Mouse (Mus musculus) kidney, embryonic 16.5 days (tissue): ENCODE data around the gene Gsk3a. TPM values are rescaled to one million over a fixed set of nuclear protein-coding genes. Genes with fewer than 3 reads are reported as not detected.

Experiments used
- ATAC-seq: fragments of 200-750 bp; cut with Nextera tagmentation; 2 replicates; pipeline ENCODE4 v1.8.0; 2017; ENCODE audit warnings: moderate TSS enrichment; ENCODE audit not compliant: low FRiP score, low TSS enrichment
- H3K27ac ChIP-seq: fragments of 300-500 bp; sonication (generic); 2 replicates; pipeline ENCODE4 v1.5.1; 2014; ENCODE audit warnings: low read length
- H3K27me3 ChIP-seq: fragments of 300-500 bp; sonication (generic); 2 replicates; pipeline ENCODE4 v1.6.1; 2014; ENCODE audit warnings: low read length, control low read depth, mixed read lengths; ENCODE audit not compliant: insufficient read depth
- H3K36me3 ChIP-seq: fragments of 300-500 bp; sonication (generic); 2 replicates; pipeline ENCODE4 v1.6.1; 2014; ENCODE audit warnings: low read length, control low read depth, mixed read lengths; ENCODE audit not compliant: insufficient read depth
- H3K4me1 ChIP-seq: fragments of 300-500 bp; sonication (generic); 2 replicates; pipeline ENCODE4 v1.6.1; 2014; ENCODE audit warnings: low read length, control low read depth, mixed read lengths; ENCODE audit not compliant: insufficient read depth
- H3K4me2 ChIP-seq: fragments of 300-500 bp; sonication (generic); replicated peaks from 2 replicates; pipeline ENCODE4 v1.6.1; 2014; ENCODE audit warnings: low read depth, low read length
- H3K4me3 ChIP-seq: fragments of 300-500 bp; sonication (generic); 2 replicates; pipeline ENCODE4 v1.5.1; 2014; ENCODE audit warnings: mild to moderate bottlenecking, low read length
- H3K9ac ChIP-seq: fragments of 300-500 bp; sonication (generic); replicated peaks from 2 replicates; pipeline ENCODE4 v1.6.1; 2014; ENCODE audit warnings: low read length
- H3K9me3 ChIP-seq: fragments of 300-500 bp; sonication (generic); 2 replicates; pipeline ENCODE4 v1.6.1; 2016; ENCODE audit warnings: low read length, control low read depth
- WGBS: fragments of 180-500 bp; shearing (Covaris S2); extraction: QIAGEN DNeasy Blood & Tissue Kit; methylation state at CpG from one replicate; pipeline ENCODE4 v1.1.7; 2014; 5-methylcytosine and 5-hydroxymethylcytosine counted together
- polyA plus RNA-seq: library from polyadenylated mRNA; unstranded; fragments of >200 nt; fragmentation: Nextera tagmentation; extraction: Ambion mirVana; gene quantifications from 2 replicates; pipeline ENCODE4 v1.2.1, GENCODE M21; 2015

The Gsk3a gene
- polyA plus RNA-seq, 1 experiment from 2014 or later = 9.0 TPM

DNA sequence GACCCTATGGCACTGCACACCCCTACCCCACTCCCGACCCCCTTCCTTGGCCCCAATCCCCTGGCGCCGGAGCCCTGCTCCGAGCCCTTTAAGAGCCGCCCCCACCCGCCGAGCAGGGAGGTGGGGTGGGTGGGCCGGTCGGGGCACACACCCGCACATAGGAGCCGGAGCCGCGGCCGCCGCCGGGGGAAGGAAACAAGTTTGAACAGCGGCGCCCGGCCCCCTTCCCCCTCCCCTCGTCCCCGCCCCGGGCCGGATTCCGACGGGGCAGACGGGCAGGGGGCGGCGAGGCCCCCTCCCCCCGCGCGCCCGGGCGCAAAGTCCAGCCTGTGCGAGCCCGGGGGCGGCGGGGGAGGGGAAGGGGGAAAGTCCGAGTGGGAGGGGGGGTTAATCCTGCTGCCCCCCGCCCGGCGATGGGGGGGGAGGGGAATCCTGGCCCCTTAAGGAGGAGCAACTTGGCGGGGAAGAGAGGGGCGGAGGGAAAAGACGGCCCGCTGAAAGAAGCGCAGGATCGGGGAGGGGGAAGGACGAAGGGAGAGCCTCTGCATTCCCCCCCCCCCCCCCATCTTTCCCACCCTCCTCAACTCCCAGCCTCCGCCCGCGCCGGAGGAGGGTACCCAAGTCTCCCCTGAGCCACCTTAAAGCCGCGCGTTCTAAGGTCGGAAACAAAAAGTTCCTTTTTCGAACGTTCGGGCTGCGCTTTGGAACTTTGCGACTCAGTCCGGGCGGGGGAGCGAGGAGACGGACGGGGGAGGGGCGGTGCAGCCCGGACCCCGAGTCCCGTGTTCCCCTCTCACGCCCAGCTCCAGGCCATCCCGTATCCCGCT is 11.9 kb upstream of the Gsk3a start:
- peak overlapping the region; percentile 95 for H3K4me2 ChIP-seq
- peak overlapping the region; percentile 99 for H3K27ac ChIP-seq
- peaks cover 51% of the 10 kb centered on the region for H3K4me1 ChIP-seq
- peak overlapping the region; percentile 93 for H3K9ac ChIP-seq
- peaks cover 13% of the 10 kb centered on the region for H3K36me3 ChIP-seq
- peak overlapping the region; percentile 95 for H3K4me3 ChIP-seq
- no peaks in the 10 kb centered on the region for H3K9me3 ChIP-seq
- ATAC-seq = peak; percentile 71
- no peaks in the 10 kb centered on the region for H3K27me3 ChIP-seq
- under 1% methylated on average over 47 of the region's 73 CpGs for WGBS

DNA sequence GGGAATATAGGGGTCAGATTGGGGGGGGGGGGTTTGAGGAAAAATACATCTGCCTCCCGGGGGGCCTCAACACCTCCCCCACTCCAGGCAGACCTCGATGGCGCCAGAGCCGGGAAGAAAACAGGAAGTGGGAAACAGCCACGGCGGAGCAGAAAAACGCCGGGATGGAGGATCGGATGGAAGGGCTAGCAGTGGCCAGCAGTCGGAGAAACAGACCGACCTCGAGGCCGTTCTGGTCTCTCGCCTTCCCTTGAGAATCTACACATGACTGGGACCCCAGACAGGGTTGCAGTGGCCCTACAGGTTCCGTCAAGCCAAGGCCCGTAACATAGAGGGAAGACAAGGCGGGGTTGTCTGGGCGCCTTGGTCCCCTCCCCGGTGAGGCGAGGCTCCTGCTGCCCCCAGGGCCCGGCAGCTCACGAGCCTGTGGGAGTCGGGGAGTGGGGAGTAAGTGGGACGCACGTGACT is 11.2 kb upstream of the Gsk3a start:
- H3K4me2 ChIP-seq = peak overlapping the region; percentile 95
- peak; percentile 29 for ATAC-seq
- H3K4me3 ChIP-seq = peak overlapping the region; percentile 95
- H3K27me3 ChIP-seq = no peaks in the 10 kb centered on the region
- H3K4me1 ChIP-seq = peaks cover 55% of the 10 kb centered on the region
- no peaks in the 10 kb centered on the region for H3K9me3 ChIP-seq
- under 1% methylated on average over 23 of the region's 25 CpGs for WGBS
- peaks cover 19% of the 10 kb centered on the region for H3K36me3 ChIP-seq
- H3K9ac ChIP-seq = peak overlapping the region; percentile 93
- H3K27ac ChIP-seq = peak overlapping the region; percentile 99

DNA sequence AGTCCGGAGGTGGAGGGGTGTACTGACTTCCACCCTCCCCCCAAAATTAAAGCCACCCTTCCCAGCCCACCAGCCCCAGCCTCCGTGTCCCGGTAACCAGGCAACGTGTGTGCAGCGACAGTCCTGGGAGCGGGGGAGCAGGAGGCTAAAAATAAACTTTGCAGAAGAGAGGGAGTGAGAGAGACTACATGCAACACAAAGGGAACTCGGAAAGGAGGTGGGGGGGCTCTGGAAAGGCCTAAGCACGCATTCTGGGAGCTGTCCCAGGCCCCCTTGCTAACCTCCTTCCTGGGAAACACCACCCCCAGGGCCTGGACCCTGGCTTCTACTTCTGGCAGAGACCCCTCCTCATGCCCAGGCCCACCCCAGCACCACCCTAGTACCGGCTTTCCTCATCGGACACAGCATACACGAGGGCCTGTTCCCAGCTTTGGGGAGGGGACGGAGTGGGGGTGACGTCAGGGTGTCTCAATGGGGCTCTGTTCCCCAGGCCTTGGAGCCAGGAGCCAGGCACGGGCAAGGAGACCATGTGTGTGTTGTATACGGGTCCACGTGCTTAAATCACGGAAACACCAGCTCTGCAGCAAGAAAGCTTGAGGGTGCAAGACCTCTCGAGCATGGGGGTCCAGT is 10.5 kb upstream of the Gsk3a start:
- under 1% methylated on average over 18 of the region's 18 CpGs for WGBS
- peak overlapping the region; percentile 99 for H3K27ac ChIP-seq
- peaks cover 24% of the 10 kb centered on the region for H3K36me3 ChIP-seq
- no peaks in the 10 kb centered on the region for H3K9me3 ChIP-seq
- H3K4me1 ChIP-seq = peaks cover 55% of the 10 kb centered on the region
- H3K4me3 ChIP-seq = peak overlapping the region; percentile 95
- peak overlapping the region; percentile 93 for H3K9ac ChIP-seq
- H3K4me2 ChIP-seq = peak overlapping the region; percentile 95
- ATAC-seq = peak; percentile 4; the same call in 1 of the 2 replicates
- no peaks in the 10 kb centered on the region for H3K27me3 ChIP-seq

DNA sequence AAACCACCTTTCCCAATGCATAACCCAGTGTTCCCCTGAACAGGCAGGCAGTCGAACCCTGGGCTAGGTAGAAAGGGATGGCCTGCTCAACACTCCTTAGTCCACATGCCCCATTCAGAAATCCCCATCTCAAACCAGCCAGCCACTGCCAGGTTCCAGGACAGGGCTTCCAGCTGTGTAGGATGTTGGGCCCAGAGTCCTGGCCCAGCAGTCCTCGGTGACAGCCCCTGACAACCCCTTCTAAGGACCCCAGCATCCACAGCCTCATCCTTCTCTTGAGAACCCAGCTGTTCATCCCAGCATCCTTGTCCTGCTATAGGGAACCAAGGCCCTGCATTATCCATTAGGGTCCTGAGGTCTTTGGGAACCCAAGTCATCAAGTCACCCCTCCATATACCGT is 9.8 kb upstream of the Gsk3a start:
- Histone ChIP-seq H3K27me3 (no peaks in the 10 kb centered on the region), H3K4me3 (peak overlapping the region; percentile 95), H3K36me3 (peaks cover 30% of the 10 kb centered on the region), H3K9me3 (no peaks in the 10 kb centered on the region), H3K4me2 (peak overlapping the region; percentile 95), H3K4me1 (peaks cover 55% of the 10 kb centered on the region), H3K27ac (peak overlapping the region; percentile 99), H3K9ac (peak overlapping the region; percentile 93)
- WGBS = 11% methylated on average over 3 of the region's 3 CpGs
- ATAC-seq = no peak

DNA sequence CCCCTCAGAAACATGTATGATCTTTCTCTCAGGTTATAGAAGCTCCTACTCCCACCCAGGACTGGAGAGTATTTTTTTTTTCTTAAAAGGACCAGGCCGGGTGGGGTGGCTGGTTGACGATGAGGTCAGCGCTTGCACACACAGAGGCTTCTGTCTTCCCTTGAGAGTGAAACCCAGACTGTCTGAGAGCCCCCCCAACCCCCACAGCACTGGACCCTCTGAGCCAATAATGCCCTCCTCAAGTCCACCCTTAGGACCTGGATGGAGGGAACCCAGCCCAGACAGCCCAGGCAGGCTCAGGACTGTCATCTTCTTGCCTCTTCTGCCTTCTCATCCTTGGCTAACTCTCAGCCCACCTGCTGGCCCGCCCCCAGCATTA is 9.1 kb upstream of the Gsk3a start:
- 14% methylated on average over 4 of the region's 4 CpGs for WGBS
- peak overlapping the region; percentile 93 for H3K9ac ChIP-seq
- peak overlapping the region; percentile 99 for H3K27ac ChIP-seq
- no peaks in the 10 kb centered on the region for H3K27me3 ChIP-seq
- H3K4me3 ChIP-seq = peak overlapping the region; percentile 95
- peaks cover 36% of the 10 kb centered on the region for H3K36me3 ChIP-seq
- no peaks in the 10 kb centered on the region for H3K9me3 ChIP-seq
- ATAC-seq = no peak
- peak overlapping the region; percentile 95 for H3K4me2 ChIP-seq
- peaks cover 50% of the 10 kb centered on the region for H3K4me1 ChIP-seq

DNA sequence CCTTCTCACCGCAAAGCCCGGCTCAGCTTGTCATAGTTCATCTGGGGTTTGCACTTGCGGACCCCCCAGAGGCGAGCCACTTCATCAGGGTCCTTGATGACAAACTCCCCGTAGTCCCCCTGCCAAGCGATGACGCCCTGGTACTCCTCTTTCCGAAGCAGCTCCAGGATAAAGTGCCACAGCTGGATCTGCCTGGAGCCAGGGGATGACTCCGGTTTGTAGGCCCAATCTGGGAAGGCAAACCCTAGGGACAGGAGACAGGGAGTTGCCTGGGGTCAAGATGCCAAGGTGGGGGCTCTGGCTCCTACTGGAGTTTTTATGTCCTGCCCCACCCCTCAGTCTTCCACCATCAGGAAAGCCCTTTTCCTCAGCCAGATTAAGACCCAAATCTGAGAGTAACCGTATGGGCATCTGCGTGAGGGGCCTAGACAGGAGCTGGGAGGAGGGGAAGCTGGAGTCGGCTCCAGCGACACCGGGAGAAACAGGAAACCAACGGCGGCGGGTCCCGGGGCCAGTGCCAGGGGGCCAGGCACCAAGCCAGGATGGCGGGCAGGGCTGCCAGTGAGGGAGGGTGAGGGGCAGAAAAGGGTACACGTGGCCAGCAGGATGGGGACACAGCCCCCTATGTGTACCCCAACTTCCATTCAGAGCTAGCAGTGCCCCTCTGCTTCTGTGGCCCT is 8.6 kb upstream of the Gsk3a start:
- peak overlapping the region; percentile 95 for H3K4me2 ChIP-seq
- peak overlapping the region; percentile 99 for H3K27ac ChIP-seq
- no peaks in the 10 kb centered on the region for H3K27me3 ChIP-seq
- peaks cover 36% of the 10 kb centered on the region for H3K36me3 ChIP-seq
- H3K9ac ChIP-seq = peak overlapping the region; percentile 93
- H3K4me1 ChIP-seq = peaks cover 45% of the 10 kb centered on the region
- WGBS = 33% methylated on average over 20 of the region's 20 CpGs
- H3K4me3 ChIP-seq = peak overlapping the region; percentile 95
- no peak for ATAC-seq
- H3K9me3 ChIP-seq = no peaks in the 10 kb centered on the region

DNA sequence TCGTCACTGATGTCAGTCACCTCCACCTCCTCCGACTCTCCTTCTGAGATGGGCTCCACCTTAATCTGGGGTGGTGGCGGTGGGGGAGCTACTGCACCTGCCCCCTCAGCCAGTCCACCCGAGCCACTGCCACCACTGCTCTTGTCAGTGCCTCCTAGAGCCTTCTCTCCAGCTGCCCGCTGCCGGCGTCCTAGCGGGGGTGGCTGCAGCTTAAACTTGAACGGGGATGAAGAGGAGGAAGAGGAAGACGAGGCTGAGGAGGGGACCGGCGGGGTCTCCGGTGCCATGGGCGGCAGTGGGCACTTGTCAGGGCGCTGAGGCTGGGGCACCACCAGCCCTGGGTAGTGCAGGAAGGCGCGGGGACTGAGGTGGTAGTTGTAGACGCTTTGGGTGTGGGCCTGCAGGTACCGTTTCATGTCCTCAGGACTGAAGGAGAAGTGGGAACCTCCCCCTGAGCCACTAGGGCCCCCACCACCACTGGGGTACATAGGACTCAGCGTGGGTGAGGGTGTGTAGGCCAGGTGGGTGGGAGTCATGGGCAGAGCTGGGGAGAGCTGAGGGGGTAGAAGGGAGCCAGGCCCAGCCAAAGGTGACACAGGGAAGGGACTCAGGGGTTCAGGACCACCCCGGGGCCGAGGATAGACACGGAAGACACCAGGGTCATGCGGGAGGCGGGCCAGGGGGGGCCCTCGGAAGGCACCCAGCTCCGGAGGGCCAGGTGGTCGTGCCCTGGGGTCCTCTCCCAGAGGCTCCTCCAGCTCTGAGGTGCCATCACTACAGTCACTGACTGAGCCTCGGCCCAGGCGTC is 7.1 kb upstream of the Gsk3a start:
- Histone ChIP-seq H3K4me1 (peaks cover 42% of the 10 kb centered on the region), H3K4me3 (no peak overlapping the region), H3K9me3 (no peaks in the 10 kb centered on the region), H3K27ac (no peak overlapping the region), H3K27me3 (no peaks in the 10 kb centered on the region), H3K9ac (no peak overlapping the region), H3K4me2 (no peak overlapping the region), H3K36me3 (peaks cover 36% of the 10 kb centered on the region)
- 87% methylated on average over 27 of the region's 30 CpGs for WGBS
- no peak for ATAC-seq

DNA sequence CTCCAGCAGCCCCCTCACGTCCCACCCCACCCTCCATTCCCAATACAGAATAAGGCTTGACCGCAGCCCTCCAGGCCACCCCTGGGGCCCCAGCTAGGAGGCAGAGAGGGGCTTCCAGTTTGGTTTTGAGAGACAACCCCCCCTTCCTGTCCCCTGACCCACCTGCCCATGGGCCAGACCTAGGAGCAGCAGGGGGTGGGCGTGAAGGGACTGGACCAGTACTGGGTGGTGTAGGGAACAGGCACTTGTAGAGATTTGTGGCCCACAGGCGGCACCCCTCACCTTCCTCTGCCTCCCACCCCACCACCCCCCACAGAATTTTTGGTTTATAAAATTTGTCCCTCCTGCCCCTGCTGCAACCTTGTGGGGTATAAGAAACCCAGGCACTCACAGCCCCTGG is 5.7 kb upstream of the Gsk3a start:
- no peaks in the 10 kb centered on the region for H3K9me3 ChIP-seq
- peaks cover 45% of the 10 kb centered on the region for H3K4me1 ChIP-seq

DNA sequence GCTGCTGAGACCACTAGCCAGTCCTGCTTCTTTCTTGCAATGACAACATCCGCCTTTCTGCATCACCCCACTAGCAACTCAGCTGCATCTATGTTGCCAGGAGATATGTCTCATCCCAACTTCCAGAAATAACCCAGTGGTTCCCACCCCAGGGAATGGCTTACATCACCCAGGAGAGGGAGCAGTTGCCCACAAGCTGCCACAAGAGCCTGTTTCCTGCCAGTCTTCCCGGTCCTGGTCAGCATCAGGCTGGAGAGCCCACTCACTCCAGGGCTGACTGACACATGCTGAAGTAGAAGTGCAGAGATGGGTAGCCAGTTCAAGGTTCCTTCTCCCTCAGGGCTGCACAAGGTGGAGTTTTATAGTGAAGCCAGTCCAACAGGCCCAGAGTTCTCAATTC is 3.4 kb upstream of the Gsk3a start:
- 22% methylated on average over 2 of the region's 2 CpGs for WGBS

More for the DNA sequence above, 5.7 kb upstream of the Gsk3a start:
- WGBS = 88% methylated on average over 4 of the region's 4 CpGs
- no peaks in the 10 kb centered on the region for H3K27me3 ChIP-seq
- H3K36me3 ChIP-seq = peaks cover 36% of the 10 kb centered on the region
- no peak overlapping the region for H3K4me2 ChIP-seq
- no peak overlapping the region for H3K9ac ChIP-seq
- no peak overlapping the region for H3K4me3 ChIP-seq
- ATAC-seq = no peak
- H3K27ac ChIP-seq = 0 out of 2 replicates have a peak overlapping the region, but pooled peaks have one; percentile 30

More for the DNA sequence above, 3.4 kb upstream of the Gsk3a start:
- Histone ChIP-seq H3K9ac (no peak overlapping the region), H3K9me3 (no peaks in the 10 kb centered on the region), H3K27ac (no peak overlapping the region), H3K4me2 (no peak overlapping the region), H3K4me3 (no peak overlapping the region), H3K27me3 (no peaks in the 10 kb centered on the region), H3K36me3 (peaks cover 36% of the 10 kb centered on the region), H3K4me1 (peaks cover 31% of the 10 kb centered on the region)
- no peak for ATAC-seq
